Mouse (Mus musculus): Measurements from ENCODE around the gene Hoxd4.

DNA sequence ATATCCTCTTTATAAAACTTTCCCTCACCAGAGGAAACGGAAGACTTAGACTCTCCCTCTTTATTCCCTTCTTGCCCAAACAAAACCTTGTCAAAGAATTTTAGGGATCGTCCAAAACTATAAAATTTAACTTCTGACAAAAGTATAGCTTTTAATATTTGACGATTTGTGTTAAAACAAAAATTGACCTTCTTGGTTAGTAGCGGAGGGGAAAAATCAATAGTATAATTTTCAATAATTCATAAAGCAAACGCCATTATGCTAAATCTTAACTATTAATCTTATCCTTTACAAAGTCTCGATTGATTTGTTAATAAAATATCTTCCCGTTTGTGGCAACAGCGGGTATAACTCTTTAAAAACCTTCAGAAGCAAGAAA, 21.4 kb upstream of the Hoxd4 start:
- TF ChIP-seq GATA2 (IDR thresholded peaks at IDR 0.05; ENCODE audit: borderline replicate concordance, low read depth, low read length) (no peak), CTCF (IDR thresholded peaks at IDR 0.05; ENCODE audit: low read depth, low read length) (no peak)
